Mouse (Mus musculus) ovary, postnatal 14 days (tissue): Measurements from ENCODE around the gene Hbs1l.

Experiments used
- DNase-seq: peaks from one replicate; pipeline ENCODE4 v3.0.0; 2022; ENCODE audit warnings: low spot score

Gene Hbs1l

DNA sequence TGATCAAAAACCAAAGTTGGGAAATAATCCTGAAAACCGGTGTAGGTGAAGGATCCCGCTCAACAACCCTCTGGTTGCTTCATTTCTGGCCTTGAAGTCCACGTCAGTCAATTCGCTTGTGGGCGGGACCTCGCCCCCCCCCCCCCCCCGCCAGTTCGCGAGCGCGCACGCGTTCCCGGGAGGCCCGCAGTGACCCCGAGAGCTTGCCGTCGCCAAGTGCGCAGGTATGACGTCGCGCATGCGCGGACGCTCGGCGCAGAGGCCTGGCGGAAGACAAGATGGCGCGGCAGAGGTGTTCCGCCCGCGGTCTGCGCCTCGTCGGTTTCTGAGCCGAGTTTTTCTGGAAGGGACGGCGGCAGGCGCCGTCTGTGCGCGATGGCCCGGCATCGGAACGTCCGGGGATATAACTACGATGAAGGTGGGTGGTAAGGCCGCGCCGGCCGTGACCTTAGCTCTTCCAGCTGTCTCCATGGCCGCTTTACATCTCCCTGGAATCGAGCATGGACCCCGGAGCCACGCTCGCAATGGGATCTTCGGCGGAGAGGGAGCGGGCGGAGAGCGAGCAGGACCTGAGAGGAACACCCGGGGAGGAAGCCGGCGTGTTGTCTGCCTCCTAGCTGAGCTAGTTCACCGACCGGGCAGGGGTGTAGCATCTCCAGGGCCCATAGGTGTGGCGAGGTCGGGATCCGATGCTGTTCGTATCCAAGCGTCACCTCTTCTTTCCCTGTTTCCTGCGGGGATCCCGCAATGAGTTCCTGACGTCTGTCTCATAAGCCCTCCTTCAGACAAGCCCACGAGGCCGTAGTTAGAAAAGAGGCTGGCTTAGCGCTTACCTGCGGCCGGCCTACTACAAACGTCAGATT is at the start of gene Hbs1l:
TSS of gene Hbs1l (plus strand) at position 221 of the 863 bp plus-strand sequence.
- peak; percentile 86 for DNase-seq

DNA sequence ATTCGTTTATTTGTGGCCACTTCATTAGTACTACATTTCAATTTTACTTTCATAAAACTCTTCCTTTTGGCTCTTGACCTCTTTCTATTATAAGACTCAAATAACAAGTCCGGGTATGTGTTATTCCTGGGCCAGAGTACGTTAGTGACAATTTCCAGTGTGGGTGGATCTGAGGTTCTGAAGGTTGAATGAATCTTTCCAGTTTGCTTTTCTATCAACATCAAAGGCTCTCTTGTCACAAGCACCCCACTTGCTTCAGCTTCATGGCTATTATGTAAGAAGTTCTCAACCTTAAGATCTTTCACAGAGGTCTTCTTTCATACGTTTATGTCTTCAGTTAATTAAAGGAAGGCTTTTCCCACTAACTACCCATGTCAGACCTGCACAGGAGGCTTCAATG is 47.2 kb upstream of the Hbs1l start:
- DNase-seq: no peak

DNA sequence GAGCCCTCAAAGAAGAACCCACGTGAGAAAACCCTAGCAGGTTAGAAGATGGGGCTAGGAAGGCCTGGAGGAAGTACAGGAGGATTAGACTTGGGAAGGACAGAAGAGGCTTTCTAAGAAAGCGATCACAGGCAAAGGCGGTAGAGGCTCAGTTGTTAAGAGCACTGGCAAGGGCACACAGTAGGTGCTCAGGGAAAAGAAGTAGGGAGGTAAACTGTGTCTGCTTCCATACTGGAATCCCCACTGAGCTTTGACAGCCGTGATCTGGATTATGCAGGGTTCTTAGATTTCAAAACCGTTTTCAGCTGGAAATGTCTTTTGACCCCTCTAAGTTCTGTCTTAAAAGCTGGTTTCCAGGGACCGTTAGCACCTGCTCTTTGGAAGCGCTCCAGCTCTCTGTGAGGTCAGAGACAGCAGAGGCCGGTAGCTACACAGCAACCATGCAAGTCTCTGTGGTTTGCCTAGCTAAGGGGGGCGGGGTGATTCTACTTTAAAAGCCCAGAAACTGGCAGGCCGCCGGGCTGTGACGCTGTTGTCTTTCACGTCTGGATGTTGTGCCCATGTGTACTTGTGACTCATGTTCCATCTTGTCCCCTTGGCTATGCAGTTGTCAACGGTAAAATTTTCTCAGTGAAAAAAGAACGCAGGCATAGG is 43.8 kb upstream of the Hbs1l start:
- DNase-seq: no peak

DNA sequence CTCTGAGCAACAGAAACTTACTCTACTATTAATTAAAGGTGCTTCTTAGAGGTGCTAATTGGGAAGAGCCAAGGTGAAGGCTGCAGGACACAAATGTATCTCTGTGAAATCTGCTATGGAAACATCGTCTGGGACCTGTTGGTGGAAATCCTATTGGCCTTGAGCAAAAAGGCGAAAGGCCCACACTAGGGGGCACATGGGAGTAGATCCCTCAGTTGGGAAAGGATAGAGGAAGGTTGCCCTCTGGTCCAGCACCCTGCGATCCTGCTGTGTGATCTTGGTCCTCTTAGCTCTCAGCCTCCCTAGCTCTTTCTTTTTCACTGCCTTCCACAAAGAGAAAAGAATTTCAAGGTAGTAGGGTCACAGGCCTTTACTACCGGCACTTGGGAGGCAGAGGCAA is 43.0 kb upstream of the Hbs1l start:
- DNase-seq: no peak

DNA sequence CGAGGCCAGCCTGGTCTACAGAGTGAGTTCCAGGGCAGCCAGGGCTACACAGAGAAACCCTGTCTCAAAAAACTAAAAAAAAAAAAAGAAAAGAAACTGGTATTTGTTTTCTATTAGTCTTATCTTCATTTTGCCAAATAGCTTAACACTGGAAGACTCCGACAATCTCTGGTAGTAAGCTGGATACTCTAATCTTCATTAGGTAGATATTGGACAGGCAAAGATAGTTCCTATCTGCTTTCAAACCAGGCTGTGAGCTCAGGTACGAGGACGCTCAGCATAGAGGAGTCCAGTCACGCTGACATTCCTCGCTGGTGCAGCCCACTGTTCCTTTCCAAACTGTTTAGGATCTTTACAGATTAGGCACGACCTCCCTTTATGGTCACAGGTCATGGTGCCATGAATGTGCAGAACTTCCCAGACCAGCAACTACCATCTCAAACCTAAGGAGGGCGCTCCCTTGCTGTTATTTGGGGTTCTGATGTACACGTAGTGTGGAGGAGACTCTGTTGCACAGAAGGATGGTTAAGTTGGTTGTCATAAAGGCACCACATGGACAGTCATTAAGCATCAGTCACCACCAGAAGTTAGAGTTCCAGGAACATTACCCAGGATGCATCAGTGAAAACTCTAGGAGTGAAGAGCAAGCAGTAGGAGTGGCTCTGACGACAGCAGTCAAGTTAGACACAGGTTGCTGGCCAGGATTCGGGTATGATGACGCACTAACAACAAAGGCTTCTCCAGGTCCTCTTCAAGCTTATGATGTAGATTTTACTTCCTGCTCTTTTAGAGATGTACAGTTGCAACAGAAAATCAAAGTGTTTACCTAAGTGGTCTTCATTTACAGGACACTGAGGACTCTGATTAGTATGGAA is 41.3 kb upstream of the Hbs1l start:
- no peak for DNase-seq

DNA sequence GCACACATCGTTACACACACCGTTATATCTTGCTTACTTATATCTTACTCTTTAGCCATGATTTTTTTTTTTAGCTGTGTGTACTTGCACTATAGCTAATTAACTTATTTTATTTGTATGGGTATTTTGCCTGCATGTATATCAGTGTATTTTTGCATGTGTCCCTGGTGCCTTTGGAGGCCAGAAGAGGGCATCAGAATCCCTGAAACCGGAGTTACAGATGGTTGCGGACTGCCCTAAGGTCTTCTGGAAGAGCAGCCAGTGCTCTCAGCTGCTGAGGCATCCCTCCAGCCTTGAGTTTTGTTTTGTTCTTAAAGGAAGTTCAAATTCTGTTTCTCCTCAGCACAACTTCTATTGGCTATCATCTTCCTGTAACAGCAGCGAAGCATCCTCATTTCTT is 38.5 kb upstream of the Hbs1l start:
- DNase-seq: no peak

DNA sequence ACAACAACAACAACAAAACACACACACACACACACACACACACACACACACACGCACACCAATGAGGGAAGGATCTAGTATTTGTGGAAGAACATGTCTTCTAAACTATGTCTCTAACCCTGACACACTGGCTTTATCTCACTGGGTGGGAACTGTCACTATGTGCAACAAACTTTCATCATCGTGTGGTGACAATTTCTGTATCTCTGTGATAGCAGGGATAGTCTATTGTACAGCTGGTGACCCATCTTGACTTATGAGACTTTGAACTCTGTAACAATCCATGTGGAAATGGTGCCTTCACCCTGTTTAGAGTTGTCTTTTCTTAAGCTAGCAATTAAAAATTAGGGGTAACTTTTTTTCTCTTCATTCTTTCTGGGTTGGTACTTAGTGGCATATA is 36.1 kb upstream of the Hbs1l start:
- no peak for DNase-seq

DNA sequence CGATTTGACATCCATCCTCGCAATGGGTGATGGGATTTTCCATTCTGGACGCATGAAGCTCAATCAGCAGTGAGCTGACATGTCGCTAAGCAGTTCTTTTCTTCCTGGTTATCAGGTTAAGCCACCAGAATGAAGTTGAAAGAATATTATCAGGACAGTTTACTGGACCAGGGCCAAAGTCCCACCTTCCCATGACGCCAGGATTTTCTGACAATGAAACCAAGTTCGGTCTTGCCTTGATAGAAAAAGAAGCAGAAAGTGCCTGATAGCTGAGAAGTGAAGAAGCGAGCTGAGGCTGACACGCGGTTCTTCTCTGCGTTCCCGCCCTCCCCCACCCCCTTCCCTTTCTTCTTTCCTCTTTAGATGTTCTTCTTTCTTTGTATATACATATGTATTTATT is 30.6 kb upstream of the Hbs1l start:
- no peak for DNase-seq

DNA sequence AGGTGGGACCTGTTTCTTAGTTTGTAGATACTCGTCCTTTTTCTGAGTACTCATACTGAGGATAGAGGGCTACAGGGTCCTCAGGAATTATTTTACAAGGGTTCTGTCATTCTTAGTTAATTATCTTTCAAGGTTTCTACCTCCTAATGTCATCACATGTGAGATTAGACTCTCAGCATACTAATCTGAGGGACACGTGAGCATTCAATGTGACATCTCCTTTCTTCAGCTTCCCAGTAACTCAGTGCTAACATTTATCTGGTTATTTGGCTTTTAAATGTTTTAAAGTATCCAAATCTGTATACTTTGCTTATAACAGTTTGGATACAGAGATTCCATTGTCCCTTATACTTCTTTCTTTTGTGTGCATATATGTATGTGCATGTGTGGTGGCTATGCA is 28.3 kb upstream of the Hbs1l start:
- no peak for DNase-seq

DNA sequence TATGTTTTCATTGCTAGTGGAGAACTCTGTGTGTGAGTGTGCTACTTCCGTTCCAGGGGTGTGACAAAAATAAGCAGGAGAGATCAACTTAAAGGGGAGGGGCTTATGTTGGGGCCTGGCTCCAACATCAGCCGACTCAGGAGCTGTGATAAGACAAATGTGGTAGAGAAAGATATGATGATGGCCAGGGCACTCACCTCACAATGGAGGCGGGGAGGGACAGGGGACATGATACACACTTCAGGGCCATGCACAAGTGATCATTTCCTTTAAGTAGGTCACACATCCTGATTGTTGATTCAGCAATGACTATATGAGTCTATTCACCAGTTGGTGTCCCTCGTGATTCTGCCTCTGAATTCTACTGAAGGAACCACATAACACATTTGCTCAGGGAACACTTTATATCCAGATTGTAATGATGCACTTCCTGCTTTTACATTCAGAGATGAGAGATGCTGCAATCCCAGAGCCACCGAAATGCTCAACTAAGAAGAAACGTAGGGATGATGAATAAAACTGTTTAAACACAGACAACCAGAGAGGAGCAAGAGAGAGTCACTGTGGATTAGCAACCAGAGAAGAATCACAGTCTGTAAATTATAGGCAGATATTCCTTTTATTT is 26.9 kb upstream of the Hbs1l start:
- no peak for DNase-seq

DNA sequence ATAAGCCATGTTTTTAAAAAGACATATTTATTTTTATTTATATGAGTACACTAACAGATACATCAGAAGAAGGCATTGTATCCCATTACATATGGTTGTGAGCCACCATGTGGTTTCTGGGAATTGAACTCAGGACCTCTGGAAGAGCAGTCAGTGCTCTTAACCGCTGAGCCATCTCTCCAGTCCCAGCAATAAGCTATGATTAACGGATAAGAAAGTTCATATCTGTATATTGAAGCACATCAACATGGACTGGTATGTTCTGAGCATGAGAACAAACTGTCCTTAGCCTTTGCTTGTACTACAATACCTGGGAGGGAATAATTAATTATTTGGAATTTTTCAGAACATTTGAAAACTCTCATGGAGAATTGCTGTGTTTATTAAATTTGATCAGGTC is 25.9 kb upstream of the Hbs1l start:
- no peak for DNase-seq

DNA sequence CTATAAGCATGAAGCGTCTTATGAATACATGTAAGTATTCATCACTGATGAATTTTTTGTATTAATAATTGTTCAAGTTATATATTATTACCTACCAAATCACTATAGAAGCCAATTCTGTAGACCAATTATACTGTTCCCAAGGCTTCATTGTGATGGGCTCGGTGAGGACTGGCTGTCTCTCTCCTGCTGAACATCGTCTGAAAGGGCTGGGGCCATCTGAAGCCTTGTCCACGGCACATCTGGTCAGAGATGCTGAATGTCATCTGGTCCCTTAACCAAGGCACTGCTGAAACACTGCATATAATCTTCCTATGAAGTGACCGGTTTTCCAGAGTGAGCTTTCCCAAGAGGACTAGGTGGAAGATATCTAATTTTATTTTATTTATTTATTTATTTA is 24.9 kb upstream of the Hbs1l start:
- no peak for DNase-seq

DNA sequence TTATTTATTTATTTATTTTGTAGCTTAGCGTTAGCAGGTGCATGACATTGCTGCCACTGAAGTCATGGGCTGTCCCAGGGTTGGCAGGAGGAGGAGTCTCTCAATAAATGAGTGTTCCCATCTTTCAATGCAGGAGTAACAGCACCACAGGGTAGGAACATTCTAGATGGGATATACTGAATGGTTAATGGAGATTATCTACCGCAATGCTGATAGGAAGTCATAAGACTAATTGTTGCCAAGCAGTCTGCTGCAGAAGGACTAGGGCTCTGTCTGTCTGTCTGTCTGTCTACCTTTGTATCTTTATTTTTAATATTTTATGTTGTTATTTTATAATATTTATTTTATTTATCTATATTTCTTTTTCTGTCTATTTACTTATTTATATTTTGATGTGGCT is 24.5 kb upstream of the Hbs1l start:
- no peak for DNase-seq

DNA sequence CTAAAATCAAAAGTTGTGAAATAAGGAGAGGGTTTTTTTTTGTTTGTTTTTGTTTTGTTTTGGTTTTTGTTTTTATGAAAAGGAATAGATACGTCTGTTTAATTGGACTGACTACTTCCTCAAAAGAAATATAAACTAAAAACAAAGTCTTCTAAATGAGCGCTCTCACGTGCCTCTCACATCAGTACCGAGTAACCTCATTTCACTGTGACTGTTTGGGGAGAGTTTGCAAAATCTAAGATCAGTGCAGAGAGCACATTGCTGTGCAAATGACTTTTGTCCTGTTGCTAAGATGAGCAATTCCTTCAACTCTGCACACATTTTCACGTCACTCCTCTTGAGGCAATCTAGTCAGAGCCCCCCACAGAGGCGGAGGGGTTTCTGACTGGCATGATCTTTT is 24.0 kb upstream of the Hbs1l start:
- no peak for DNase-seq

DNA sequence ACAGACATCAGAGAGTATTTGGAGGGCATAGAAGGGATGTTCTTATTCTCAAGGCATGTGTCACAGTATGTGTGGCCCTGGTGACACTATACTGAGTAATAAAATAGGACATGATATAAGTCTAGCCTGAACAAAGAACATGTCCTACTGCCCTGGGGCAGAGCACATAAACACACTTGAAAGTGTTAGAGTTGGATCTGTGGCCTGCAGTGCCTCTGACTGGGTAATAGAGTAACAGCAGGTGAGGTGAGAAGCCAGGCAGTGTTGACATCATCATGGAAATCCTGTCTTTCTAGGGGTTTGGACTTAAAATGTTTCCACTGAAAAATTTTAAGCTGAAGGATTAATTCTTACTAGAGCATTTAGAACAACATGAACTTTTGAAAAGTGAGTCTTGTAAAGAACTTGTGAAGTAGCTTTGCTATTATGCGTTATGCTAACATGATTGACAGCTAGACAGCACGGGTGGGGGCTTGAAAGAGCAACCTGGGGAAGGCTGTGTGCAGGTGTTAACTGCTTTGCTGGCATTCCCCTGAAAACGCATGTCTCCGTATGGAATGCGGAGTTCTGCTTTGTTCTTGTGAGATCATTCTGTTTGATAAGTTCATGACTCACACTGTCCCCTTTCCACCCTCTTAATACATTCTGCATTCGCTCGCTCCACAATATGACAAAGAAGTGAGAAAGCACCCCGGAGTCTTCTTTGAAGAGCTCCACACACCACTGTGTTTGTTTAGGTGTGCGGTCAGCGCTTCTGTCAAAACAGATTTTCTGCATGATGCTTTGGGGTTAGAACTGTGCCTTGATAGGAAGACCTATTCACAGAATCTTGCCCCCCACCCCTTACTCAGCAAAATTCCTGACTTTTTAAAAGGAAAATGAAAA is 8.3 kb upstream of the Hbs1l start:
- no peak for DNase-seq

DNA sequence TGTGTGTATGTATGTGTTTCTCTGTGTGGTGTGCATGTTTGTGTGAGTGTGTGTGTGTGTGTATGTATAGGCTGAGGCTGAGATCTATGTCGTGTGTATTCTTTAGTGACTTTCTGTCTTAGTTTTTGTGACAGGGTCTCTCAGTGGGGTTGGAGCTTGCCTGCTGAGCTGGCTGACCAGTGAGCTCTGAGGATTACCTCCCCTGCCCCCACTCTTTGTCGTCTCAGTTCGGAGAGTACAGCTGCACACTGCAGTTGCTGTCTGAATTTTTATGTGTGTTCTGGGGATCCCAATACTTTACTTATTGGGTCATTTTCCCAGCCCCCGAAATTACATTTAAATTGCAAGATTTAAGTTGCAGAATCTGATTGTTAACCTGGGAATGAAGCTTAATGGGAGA is 4.6 kb upstream of the Hbs1l start:
- no peak for DNase-seq

DNA sequence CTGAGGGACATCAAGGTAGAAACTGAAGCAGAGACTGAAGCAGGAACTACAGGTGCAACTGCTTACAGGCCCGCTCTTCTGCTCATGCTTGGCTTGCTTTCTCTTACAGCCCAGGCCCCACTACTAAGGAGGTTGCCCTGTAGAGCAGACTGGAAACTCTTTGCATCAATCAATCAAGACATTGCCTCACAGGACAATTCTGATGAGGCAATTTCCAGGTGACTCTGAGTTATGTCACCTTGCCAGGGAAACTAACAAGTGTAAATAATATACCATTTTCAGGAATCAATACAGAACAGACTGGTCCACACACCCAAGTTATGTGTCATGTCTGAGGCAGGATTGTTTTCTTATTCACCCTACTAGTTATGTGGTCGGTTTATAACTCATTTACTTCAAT is 1.6 kb upstream of the Hbs1l start:
- DNase-seq: no peak

DNA sequence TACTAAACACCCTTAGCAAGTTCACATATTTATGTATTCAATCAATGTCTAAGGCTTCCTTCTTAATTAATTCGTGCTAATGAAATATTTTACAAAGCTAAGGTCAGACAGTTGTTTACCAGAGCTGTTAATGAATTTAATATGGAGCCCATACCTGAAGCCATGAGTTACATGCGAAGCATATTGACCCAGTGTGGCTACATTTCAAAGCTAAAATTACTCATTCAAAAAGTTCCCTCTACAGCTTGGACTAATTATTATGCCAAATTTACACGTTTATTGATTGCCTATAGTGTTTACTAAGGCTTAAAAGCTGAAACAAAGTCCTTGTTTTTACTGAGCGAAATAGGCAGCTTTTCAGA is 401 bp upstream of the Hbs1l start:
- DNase-seq: no peak

DNA sequence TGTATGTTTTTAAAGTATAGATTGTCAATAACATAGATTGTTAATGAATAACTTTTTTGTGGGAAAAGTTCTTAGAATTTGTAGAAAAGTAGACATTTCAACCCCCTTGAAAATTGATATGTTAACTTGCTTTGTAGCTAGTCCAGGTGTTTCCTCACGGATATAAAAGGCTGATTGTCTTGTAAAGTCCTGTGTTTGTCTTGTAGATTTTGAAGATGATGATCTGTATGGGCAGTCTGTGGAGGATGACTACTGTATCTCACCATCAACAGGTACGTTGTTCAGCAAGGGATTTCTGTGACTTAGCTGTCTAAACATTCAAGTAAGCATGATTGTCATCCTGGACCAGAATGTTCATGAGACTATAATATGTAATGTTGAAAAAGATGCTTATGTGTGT is 3.2 kb downstream of the Hbs1l start:
- no peak for DNase-seq

DNA sequence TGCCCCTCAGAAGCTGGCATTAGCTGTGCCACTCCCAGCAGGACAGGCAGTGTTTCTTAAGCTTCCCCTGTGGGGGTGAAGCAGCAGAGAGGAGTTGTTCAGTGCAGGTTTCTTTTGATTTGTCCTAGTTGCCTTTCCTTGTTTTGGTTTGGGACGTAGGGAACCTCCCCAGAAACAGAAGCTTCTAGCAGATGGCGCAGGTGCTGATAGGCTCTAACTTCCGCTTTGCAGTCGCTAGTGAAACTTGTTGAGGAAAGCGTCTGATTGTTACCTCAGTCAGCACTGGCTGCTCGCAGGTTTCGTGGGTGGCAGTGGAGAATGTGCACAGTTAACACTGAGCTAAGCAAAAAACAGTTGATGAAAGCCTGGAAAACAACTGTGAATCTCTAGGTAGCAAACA is 6.0 kb downstream of the Hbs1l start:
- DNase-seq: no peak
